Mouse (Mus musculus) midbrain, embryonic 15.5 days (tissue): ENCODE measurements at regions not wholly inside any gene's neighbourhood (a gene's known extent, or its start where the extent isn't known, plus 50 kb on each side); places are given as distances from the start of the nearest gene placed in this dataset.

Experiments used
- ATAC-seq: fragments of 200-750 bp; cut with Nextera tagmentation; replicated peaks from 2 replicates; pipeline ENCODE4 v1.8.0; 2017; ENCODE audit warnings: moderate TSS enrichment
- H3K27ac ChIP-seq: fragments of 300-500 bp; sonication (generic); 2 replicates; pipeline ENCODE4 v1.5.1; 2015; ENCODE audit warnings: mild to moderate bottlenecking, inconsistent platforms
- H3K27me3 ChIP-seq: fragments of 300-500 bp; sonication (generic); replicated peaks from 2 replicates; pipeline ENCODE4 v1.6.1; 2015; ENCODE audit warnings: inconsistent platforms
- H3K36me3 ChIP-seq: fragments of 300-500 bp; sonication (generic); replicated peaks from 2 replicates; pipeline ENCODE4 v1.6.1; 2015; ENCODE audit warnings: inconsistent platforms
- H3K4me1 ChIP-seq: fragments of 300-500 bp; sonication (generic); 2 replicates; pipeline ENCODE4 v1.6.1; 2015; ENCODE audit warnings: inconsistent platforms
- H3K4me2 ChIP-seq: fragments of 300-500 bp; sonication (generic); 2 replicates; pipeline ENCODE4 v1.6.1; 2015; ENCODE audit warnings: inconsistent platforms, mild to moderate bottlenecking, moderate library complexity
- H3K4me3 ChIP-seq: fragments of 300-500 bp; sonication (generic); 2 replicates; pipeline ENCODE4 v1.5.1; 2015; ENCODE audit warnings: mild to moderate bottlenecking, inconsistent platforms
- H3K9ac ChIP-seq: fragments of 300-500 bp; sonication (generic); 2 replicates; pipeline ENCODE4 v1.6.1; 2015; ENCODE audit warnings: mild to moderate bottlenecking, inconsistent platforms
- H3K9me3 ChIP-seq: fragments of 300-500 bp; sonication (generic); 2 replicates; pipeline ENCODE4 v1.6.1; 2016; ENCODE audit warnings: inconsistent platforms
- WGBS: fragments of 180-500 bp; shearing (Covaris S2); methylation state at CpG from one replicate; pipeline ENCODE4 v1.1.7; 2015; ENCODE audit warnings: mixed read lengths; 5-methylcytosine and 5-hydroxymethylcytosine counted together

- H3K4me1 ChIP-seq, result peaks cover 5% of the 10 kb centered on the region; the same call in 1 of the 2 replicates
- no peaks in the 10 kb centered on the region for H3K27me3 ChIP-seq
- no peak for ATAC-seq
- WGBS, result 88% methylated on average over 9 of the region's 9 CpGs
- H3K9ac ChIP-seq, result no peak overlapping the region
- no peak overlapping the region for H3K4me2 ChIP-seq
- H3K27ac ChIP-seq, result no peak overlapping the region
- H3K9me3 ChIP-seq, result no peaks in the 10 kb centered on the region
- no peaks in the 10 kb centered on the region for H3K36me3 ChIP-seq
- H3K4me3 ChIP-seq, result no peak overlapping the region
Measured at GRCm38 (mm10) chr6:39283761-39284415, 77.3 kb upstream of the Kdm7a start.

GRCm38 (mm10) chr6:39278317-39278716 is 71.7 kb upstream of the Kdm7a start:
- no peak for ATAC-seq
- H3K4me1 ChIP-seq, result no peaks in the 10 kb centered on the region
- H3K27ac ChIP-seq, result no peak overlapping the region
- no peaks in the 10 kb centered on the region for H3K36me3 ChIP-seq
- H3K4me3 ChIP-seq, result no peak overlapping the region
- H3K4me2 ChIP-seq, result no peak overlapping the region
- no peak overlapping the region for H3K9ac ChIP-seq
- no peaks in the 10 kb centered on the region for H3K9me3 ChIP-seq
- no peaks in the 10 kb centered on the region for H3K27me3 ChIP-seq
- WGBS, result 87% methylated on average over 6 of the region's 6 CpGs

- ATAC-seq, result no peak
- 87% methylated on average over 12 of the region's 12 CpGs for WGBS
- no peak overlapping the region for H3K4me3 ChIP-seq
- no peaks in the 10 kb centered on the region for H3K4me1 ChIP-seq
- H3K27ac ChIP-seq, result no peak overlapping the region
- H3K27me3 ChIP-seq, result no peaks in the 10 kb centered on the region
- H3K9me3 ChIP-seq, result no peaks in the 10 kb centered on the region
- H3K4me2 ChIP-seq, result no peak overlapping the region
- H3K9ac ChIP-seq, result no peak overlapping the region
- H3K36me3 ChIP-seq, result no peaks in the 10 kb centered on the region
Measured at GRCm38 (mm10) chr6:39274774-39275502, 68.3 kb upstream of the Kdm7a start.

- Histone ChIP-seq H3K4me1 (no peaks in the 10 kb centered on the region), H3K4me3 (no peak overlapping the region), H3K4me2 (no peak overlapping the region), H3K27ac (no peak overlapping the region), H3K9ac (no peak overlapping the region), H3K9me3 (no peaks in the 10 kb centered on the region), H3K27me3 (no peaks in the 10 kb centered on the region), H3K36me3 (no peaks in the 10 kb centered on the region)
- 96% methylated on average over 1 of the region's 1 CpGs for WGBS
- no peak for ATAC-seq
Measured at GRCm38 (mm10) chr6:39273427-39273826, 66.8 kb upstream of the Kdm7a start.

- WGBS, result 77% methylated on average over 1 of the region's 1 CpGs
- ATAC-seq, result no peak
- no peaks in the 10 kb centered on the region for H3K36me3 ChIP-seq
Measured at GRCm38 (mm10) chr6:39270457-39270856, 63.9 kb upstream of the Kdm7a start.

GRCm38 (mm10) chr6:39269706-39270105 is 63.1 kb upstream of the Kdm7a start:
- Histone ChIP-seq H3K9me3 (no peaks in the 10 kb centered on the region), H3K4me1 (no peaks in the 10 kb centered on the region), H3K27ac (no peak overlapping the region), H3K4me3 (no peak overlapping the region), H3K9ac (no peak overlapping the region), H3K4me2 (no peak overlapping the region), H3K36me3 (no peaks in the 10 kb centered on the region), H3K27me3 (no peaks in the 10 kb centered on the region)
- WGBS, result 59% methylated on average over 5 of the region's 5 CpGs
- no peak for ATAC-seq

More at GRCm38 (mm10) chr6:39270457-39270856, 63.9 kb upstream of the Kdm7a start:
- H3K4me2 ChIP-seq, result no peak overlapping the region
- H3K27ac ChIP-seq, result no peak overlapping the region
- no peaks in the 10 kb centered on the region for H3K27me3 ChIP-seq
- no peaks in the 10 kb centered on the region for H3K9me3 ChIP-seq
- H3K4me1 ChIP-seq, result no peaks in the 10 kb centered on the region
- no peak overlapping the region for H3K9ac ChIP-seq
- no peak overlapping the region for H3K4me3 ChIP-seq

GRCm38 (mm10) chr6:39268647-39269428 is 62.2 kb upstream of the Kdm7a start:
- no peaks in the 10 kb centered on the region for H3K4me1 ChIP-seq
- H3K36me3 ChIP-seq, result no peaks in the 10 kb centered on the region
- H3K27me3 ChIP-seq, result no peaks in the 10 kb centered on the region
- no peak overlapping the region for H3K27ac ChIP-seq
- ATAC-seq, result no peak
- no peak overlapping the region for H3K4me3 ChIP-seq
- H3K9me3 ChIP-seq, result no peaks in the 10 kb centered on the region
- H3K4me2 ChIP-seq, result no peak overlapping the region
- WGBS, result 25% methylated on average over 8 of the region's 8 CpGs
- H3K9ac ChIP-seq, result no peak overlapping the region

GRCm38 (mm10) chr6:39264722-39265121 is 58.1 kb upstream of the Kdm7a start:
- no peak overlapping the region for H3K9ac ChIP-seq
- no peaks in the 10 kb centered on the region for H3K4me1 ChIP-seq
- 89% methylated on average over 4 of the region's 4 CpGs for WGBS
- H3K9me3 ChIP-seq, result no peaks in the 10 kb centered on the region
- H3K27me3 ChIP-seq, result no peaks in the 10 kb centered on the region
- ATAC-seq, result no peak
- no peak overlapping the region for H3K4me2 ChIP-seq
- H3K36me3 ChIP-seq, result no peaks in the 10 kb centered on the region
- no peak overlapping the region for H3K4me3 ChIP-seq
- H3K27ac ChIP-seq, result no peak overlapping the region

- no peak for ATAC-seq
- no peak overlapping the region for H3K4me3 ChIP-seq
Measured at GRCm38 (mm10) chr6:39263615-39264014, 57.0 kb upstream of the Kdm7a start.

GRCm38 (mm10) chr6:39261951-39262350 is 55.4 kb upstream of the Kdm7a start:
- Histone ChIP-seq H3K36me3 (no peaks in the 10 kb centered on the region), H3K9me3 (no peaks in the 10 kb centered on the region), H3K4me1 (peaks cover 11% of the 10 kb centered on the region), H3K4me3 (no peak overlapping the region), H3K9ac (no peak overlapping the region), H3K27me3 (no peaks in the 10 kb centered on the region), H3K27ac (no peak overlapping the region), H3K4me2 (no peak overlapping the region)
- WGBS, result 79% methylated on average over 8 of the region's 8 CpGs
- no peak for ATAC-seq

More at GRCm38 (mm10) chr6:39263615-39264014, 57.0 kb upstream of the Kdm7a start:
- Histone ChIP-seq H3K36me3 (no peaks in the 10 kb centered on the region), H3K4me1 (no peaks in the 10 kb centered on the region), H3K27ac (no peak overlapping the region), H3K9me3 (no peaks in the 10 kb centered on the region), H3K4me2 (no peak overlapping the region), H3K27me3 (no peaks in the 10 kb centered on the region), H3K9ac (no peak overlapping the region)
- 72% methylated on average over 8 of the region's 8 CpGs for WGBS

GRCm38 (mm10) chr6:39260480-39260879 is 53.9 kb upstream of the Kdm7a start:
- WGBS, result 94% methylated on average over 4 of the region's 4 CpGs
- no peaks in the 10 kb centered on the region for H3K9me3 ChIP-seq
- no peak overlapping the region for H3K4me2 ChIP-seq
- no peak overlapping the region for H3K9ac ChIP-seq
- no peak overlapping the region for H3K27ac ChIP-seq
- H3K4me1 ChIP-seq, result peaks cover 20% of the 10 kb centered on the region
- no peak overlapping the region for H3K4me3 ChIP-seq
- no peaks in the 10 kb centered on the region for H3K27me3 ChIP-seq
- no peak for ATAC-seq
- no peaks in the 10 kb centered on the region for H3K36me3 ChIP-seq

- no peaks in the 10 kb centered on the region for H3K9me3 ChIP-seq
- no peaks in the 10 kb centered on the region for H3K27me3 ChIP-seq
- no peaks in the 10 kb centered on the region for H3K36me3 ChIP-seq
- no peak overlapping the region for H3K4me3 ChIP-seq
- ATAC-seq, result no peak
- H3K4me2 ChIP-seq, result no peak overlapping the region
- WGBS, result 92% methylated on average over 1 of the region's 1 CpGs
- H3K4me1 ChIP-seq, result peaks cover 20% of the 10 kb centered on the region
- no peak overlapping the region for H3K27ac ChIP-seq
- no peak overlapping the region for H3K9ac ChIP-seq
Measured at GRCm38 (mm10) chr6:39259129-39259528, 52.5 kb upstream of the Kdm7a start.
